Mouse (Mus musculus): ENCODE results near the gene Hba-a2. TPM values are rescaled to one million over a fixed set of nuclear protein-coding genes. Genes with fewer than 3 reads are reported as not detected.

The Hba-a2 gene
- 12,058 and 16,203 TPM in 2 replicates for polyA plus RNA-seq (2015; fragmentation: Nextera tagmentation; extraction: Ambion mirVana)

GRCm38 (mm10) chr11:32296203-32296602, at the start of gene Hba-a2:
TSS of gene Hba-a2 (plus strand) at chr11:32296489.

GRCm38 (mm10) chr11:32267188-32267884, 29.0 kb upstream of the Hba-a2 start, which contains the start of gene Nprl3:
TSS of gene Nprl3 (minus strand) at chr11:32267707.

GRCm38 (mm10) chr11:32276347-32276746, 19.9 kb upstream of the Hba-a2 start, which contains the start of gene Hba-x:
TSS of gene Hba-x (plus strand) at chr11:32276400.

GRCm38 (mm10) chr11:32283091-32283777, 13.1 kb upstream of the Hba-a2 start, which contains the start of gene Hba-a1:
TSS of gene Hba-a1 (plus strand) at chr11:32283511.

DNA sequence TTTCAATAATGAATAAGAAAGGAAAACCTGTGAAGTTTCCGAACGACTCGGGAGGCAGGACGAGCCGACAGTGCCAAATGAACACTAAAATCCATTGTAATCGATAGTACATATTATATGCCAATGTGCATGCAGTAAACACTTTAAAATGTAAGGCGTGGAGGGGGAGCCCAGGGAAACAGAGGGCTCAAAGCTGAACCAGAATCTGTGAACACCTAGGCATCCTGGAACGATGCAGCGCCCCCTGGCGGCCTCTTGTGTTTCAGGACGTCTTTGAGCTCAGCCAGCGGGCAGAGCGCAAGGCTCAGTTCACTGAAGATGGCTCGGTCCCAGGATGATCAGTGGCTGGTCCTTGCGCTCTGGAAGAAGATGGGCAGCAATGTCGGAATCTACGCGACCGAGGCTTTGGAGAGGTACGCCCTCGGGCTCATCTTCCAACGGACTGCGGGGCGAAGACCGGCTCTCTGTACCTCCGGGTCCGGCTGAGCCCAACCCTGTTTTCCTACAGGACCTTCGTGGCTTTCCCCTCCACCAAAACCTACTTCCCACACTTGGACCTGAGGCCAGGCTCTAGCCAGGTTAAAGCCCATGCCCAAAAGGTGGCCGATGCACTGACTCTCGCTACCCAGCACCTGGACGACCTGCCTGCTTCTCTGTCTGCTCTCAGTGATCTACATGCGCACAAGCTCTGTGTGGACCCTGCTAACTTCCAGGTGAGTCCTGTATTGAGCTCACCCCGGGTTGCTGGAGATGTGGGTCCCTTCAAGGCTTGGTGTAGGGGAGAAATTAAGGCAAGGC, 9.4 kb upstream of the Hba-a2 start, which contains the start of gene Hbq1b:
TSS of gene Hbq1b (plus strand) at position 271 of the 798 bp plus-strand sequence.

GRCm38 (mm10) chr11:32299865-32300264, 3.6 kb downstream of the Hba-a2 start, which contains the start of gene Hbq1a:
TSS of gene Hbq1a (plus strand) at chr11:32300069.

Other genes starting within 250 kb of the Hba-a2 start
- gene Il9r, start 96.2 kb upstream of the Hba-a2 start, polyA plus RNA-seq (2015; fragmentation: Nextera tagmentation; extraction: Ambion mirVana) = 0.25 and 0.32 TPM in 2 replicates
- 54.3 and 85.1 TPM in 2 replicates for gene Snrnp25, start 91.1 kb upstream of the Hba-a2 start, polyA plus RNA-seq (2015; fragmentation: Nextera tagmentation; extraction: Ambion mirVana)
- gene Rhbdf1, start 74.2 kb upstream of the Hba-a2 start, polyA plus RNA-seq (2015; fragmentation: Nextera tagmentation; extraction: Ambion mirVana) = 38.0 and 45.8 TPM in 2 replicates
- gene Mpg, start 70.0 kb upstream of the Hba-a2 start, polyA plus RNA-seq (2015; fragmentation: Nextera tagmentation; extraction: Ambion mirVana) = 31.8 and 38.2 TPM in 2 replicates
- 26.1 and 45.7 TPM in 2 replicates for gene Nprl3, start 28.8 kb upstream of the Hba-a2 start, polyA plus RNA-seq (2015; fragmentation: Nextera tagmentation; extraction: Ambion mirVana)
- gene Hba-x, start 20.1 kb upstream of the Hba-a2 start, polyA plus RNA-seq (2015; fragmentation: Nextera tagmentation; extraction: Ambion mirVana) = 0.76 and 2.2 TPM in 2 replicates
- 5,004 and 6,789 TPM in 2 replicates for gene Hba-a1, start 13.0 kb upstream of the Hba-a2 start, polyA plus RNA-seq (2015; fragmentation: Nextera tagmentation; extraction: Ambion mirVana)
- gene Hbq1b, start 9.5 kb upstream of the Hba-a2 start, polyA plus RNA-seq (2015; fragmentation: Nextera tagmentation; extraction: Ambion mirVana) = 6.0 and 6.7 TPM in 2 replicates
- 0.72 and 0.87 TPM in 2 replicates for gene Hbq1a, start 3.6 kb downstream of the Hba-a2 start, polyA plus RNA-seq (2015; fragmentation: Nextera tagmentation; extraction: Ambion mirVana)
- 5.6 and 8.0 TPM in 2 replicates for gene Sh3pxd2b, start 51.3 kb downstream of the Hba-a2 start, polyA plus RNA-seq (2015; fragmentation: Nextera tagmentation; extraction: Ambion mirVana)
- 20.8 and 26.3 TPM in 2 replicates for gene Ubtd2, start 158.9 kb downstream of the Hba-a2 start, polyA plus RNA-seq (2015; fragmentation: Nextera tagmentation; extraction: Ambion mirVana)
- 0.47 TPM in 1 of 2 replicates, not detected in the other for gene Efcab9, start 235.6 kb downstream of the Hba-a2 start, polyA plus RNA-seq (2015; fragmentation: Nextera tagmentation; extraction: Ambion mirVana)
- gene Stk10, start 236.8 kb downstream of the Hba-a2 start, polyA plus RNA-seq (2015; fragmentation: Nextera tagmentation; extraction: Ambion mirVana) = 2.1 and 2.4 TPM in 2 replicates